Mouse (Mus musculus) testis, adult 2 months (tissue): ENCODE data around the gene Foxn4.

Experiments used
- CTCF ChIP-seq: fragments of 200-500 bp; IDR thresholded peaks from 2 replicates; pipeline ENCODE4 v1.5.1; 2012; ENCODE audit warnings: low read depth, mild to moderate bottlenecking, inconsistent platforms, low read length, moderate library complexity; ENCODE audit not compliant: control insufficient read depth, insufficient read depth, insufficient replicate concordance
- POLR2A ChIP-seq: fragments of 200-500 bp; IDR thresholded peaks from 2 replicates; pipeline ENCODE4 v1.6.1; 2012; ENCODE audit warnings: low read depth, mild to moderate bottlenecking, inconsistent platforms, low read length, moderate library complexity; ENCODE audit not compliant: control insufficient read depth

DNA sequence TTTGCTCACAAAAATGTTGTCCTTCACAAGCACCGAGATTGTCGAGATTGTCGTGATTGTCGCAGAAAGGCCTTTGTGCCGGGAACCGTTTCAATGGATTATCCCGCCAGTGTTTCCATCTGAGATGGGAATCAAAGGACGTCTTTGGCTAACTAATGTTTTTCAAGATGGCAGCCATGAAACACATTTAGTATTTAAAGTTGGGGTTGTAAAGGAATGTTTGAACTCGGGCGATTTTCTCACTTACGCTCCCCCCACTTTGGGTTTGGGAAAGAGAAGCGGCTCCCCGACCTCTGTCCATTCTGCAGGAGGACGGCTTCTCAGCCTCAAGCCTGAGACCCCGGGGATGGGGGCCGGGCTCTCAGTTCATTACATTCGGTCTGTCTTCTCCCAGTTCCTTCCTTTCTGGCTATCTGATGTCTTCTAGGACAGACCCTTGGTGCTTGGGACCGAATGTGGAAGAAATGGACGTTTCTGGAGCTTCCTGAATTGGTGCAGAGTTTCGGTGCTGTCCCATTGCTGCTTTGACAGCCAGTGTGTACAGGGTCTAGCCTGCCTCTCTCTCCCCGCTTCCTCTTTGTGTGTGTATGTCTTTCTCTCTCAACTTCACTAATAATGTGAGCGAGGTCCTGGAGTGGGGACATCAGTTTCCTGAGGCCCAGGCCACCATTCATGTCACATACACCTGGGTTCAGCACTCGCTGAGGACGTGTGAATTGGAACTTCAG is 26.4 kb upstream of the Foxn4 start:
- no peak for TF ChIP-seq CTCF
- TF ChIP-seq POLR2A: no peak
